Mouse (Mus musculus): ENCODE data around the gene Cercam. TPM values are rescaled to one million over a fixed set of nuclear protein-coding genes. Genes with fewer than 3 reads are reported as not detected.

Cercam gene
- polyA plus RNA-seq, 1 experiment = 25.9 TPM

DNA sequence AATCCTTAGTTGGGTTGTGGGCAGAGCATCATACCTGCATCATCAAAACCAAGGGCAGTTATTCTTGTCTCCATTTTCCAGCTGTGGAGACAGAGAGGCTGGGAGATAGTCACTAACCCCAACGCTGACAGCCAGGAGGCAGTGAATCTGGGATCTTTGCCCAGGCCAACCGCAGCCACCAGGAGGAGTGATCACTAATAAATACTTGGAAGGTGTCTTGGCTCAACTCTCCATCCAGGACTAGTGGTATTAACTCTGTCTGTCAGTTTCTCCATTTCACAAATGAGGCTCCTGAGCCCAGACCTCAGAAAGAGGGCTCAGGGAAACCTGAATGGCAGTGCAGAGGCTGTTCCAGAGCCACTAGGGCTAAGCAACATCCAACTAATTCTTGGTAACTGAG, 11.6 kb upstream of the Cercam start:
- Histone ChIP-seq H3K27ac (ENCODE audit: insufficient read depth, low read length) (no peak overlapping the region), H3K36me3 (ENCODE audit: control insufficient read depth, insufficient read depth, low read length, poor library complexity, severe bottlenecking) (no peaks in the 10 kb centered on the region), H3K27me3 (ENCODE audit: control insufficient read depth, insufficient read depth, low read length, poor library complexity, severe bottlenecking) (no peaks in the 10 kb centered on the region), H3K9ac (ENCODE audit: low read depth, poor library complexity, severe bottlenecking) (no peak overlapping the region), H3K9me3 (replicated peaks; ENCODE audit: control insufficient read depth, insufficient read depth, low read length, poor library complexity, severe bottlenecking) (no peaks in the 10 kb centered on the region), H3K4me3 (ENCODE audit: low read depth, low read length) (no peak overlapping the region), H3K4me1 (ENCODE audit: control insufficient read depth, insufficient read depth, low read length) (no peaks in the 10 kb centered on the region)
- TF ChIP-seq EP300 (IDR thresholded peaks at IDR 0.05; ENCODE audit: insufficient read depth, low read depth, low read length) = no peak
- TF ChIP-seq POLR2A (IDR thresholded peaks at IDR 0.05; ENCODE audit: insufficient read depth, low read length) = no peak
- no peak for TF ChIP-seq CTCF (IDR thresholded peaks at IDR 0.05; ENCODE audit: low read depth, low read length)

DNA sequence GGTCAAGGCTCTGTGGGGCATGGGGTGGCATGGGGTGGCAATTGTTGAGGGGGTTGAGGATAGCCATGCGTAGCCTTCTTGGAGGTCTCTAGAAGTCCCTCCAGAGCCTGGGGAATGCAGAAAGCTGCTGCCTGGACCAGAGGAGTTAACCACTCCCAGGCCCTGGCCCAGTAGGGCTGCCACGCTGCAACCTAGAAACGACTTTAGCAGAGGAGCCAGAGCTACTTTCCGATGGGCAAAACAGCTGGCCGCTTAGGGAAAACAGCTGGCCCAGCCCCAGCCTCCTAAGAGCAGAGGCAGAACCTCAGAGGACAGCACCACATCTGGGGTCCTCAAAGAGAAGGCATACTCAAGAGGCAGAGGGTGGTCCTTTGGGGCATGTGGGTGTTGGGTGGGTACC, 11.0 kb upstream of the Cercam start:
- Histone ChIP-seq H3K9me3 (replicated peaks; ENCODE audit: control insufficient read depth, insufficient read depth, low read length, poor library complexity, severe bottlenecking) (no peaks in the 10 kb centered on the region), H3K27me3 (ENCODE audit: control insufficient read depth, insufficient read depth, low read length, poor library complexity, severe bottlenecking) (no peaks in the 10 kb centered on the region), H3K36me3 (ENCODE audit: control insufficient read depth, insufficient read depth, low read length, poor library complexity, severe bottlenecking) (no peaks in the 10 kb centered on the region), H3K4me1 (ENCODE audit: control insufficient read depth, insufficient read depth, low read length) (no peaks in the 10 kb centered on the region), H3K4me3 (ENCODE audit: low read depth, low read length) (no peak overlapping the region), H3K9ac (ENCODE audit: low read depth, poor library complexity, severe bottlenecking) (no peak overlapping the region), H3K27ac (ENCODE audit: insufficient read depth, low read length) (no peak overlapping the region)
- TF ChIP-seq CTCF (IDR thresholded peaks at IDR 0.05; ENCODE audit: low read depth, low read length) = no peak
- TF ChIP-seq EP300 (IDR thresholded peaks at IDR 0.05; ENCODE audit: insufficient read depth, low read depth, low read length) = no peak
- no peak for TF ChIP-seq POLR2A (IDR thresholded peaks at IDR 0.05; ENCODE audit: insufficient read depth, low read length)

- Histone ChIP-seq H3K4me3 (ENCODE audit: low read depth, low read length) (no peak overlapping the region), H3K4me1 (ENCODE audit: control insufficient read depth, insufficient read depth, low read length) (no peaks in the 10 kb centered on the region), H3K36me3 (ENCODE audit: control insufficient read depth, insufficient read depth, low read length, poor library complexity, severe bottlenecking) (no peaks in the 10 kb centered on the region), H3K27ac (ENCODE audit: insufficient read depth, low read length) (no peak overlapping the region), H3K9ac (ENCODE audit: low read depth, poor library complexity, severe bottlenecking) (no peak overlapping the region), H3K27me3 (ENCODE audit: control insufficient read depth, insufficient read depth, low read length, poor library complexity, severe bottlenecking) (no peaks in the 10 kb centered on the region), H3K9me3 (replicated peaks; ENCODE audit: control insufficient read depth, insufficient read depth, low read length, poor library complexity, severe bottlenecking) (no peaks in the 10 kb centered on the region)
- TF ChIP-seq CTCF (IDR thresholded peaks at IDR 0.05; ENCODE audit: low read depth, low read length) (peak; percentile 90), POLR2A (IDR thresholded peaks at IDR 0.05; ENCODE audit: insufficient read depth, low read length) (no peak), EP300 (IDR thresholded peaks at IDR 0.05; ENCODE audit: insufficient read depth, low read depth, low read length) (no peak)
These were observed 10.1 kb upstream of the Cercam start for GRCm38 (mm10) chr2:29858748-29859473.

- Histone ChIP-seq H3K27me3 (ENCODE audit: control insufficient read depth, insufficient read depth, low read length, poor library complexity, severe bottlenecking) (no peaks in the 10 kb centered on the region), H3K27ac (ENCODE audit: insufficient read depth, low read length) (no peak overlapping the region), H3K4me3 (ENCODE audit: low read depth, low read length) (no peak overlapping the region), H3K4me1 (ENCODE audit: control insufficient read depth, insufficient read depth, low read length) (no peaks in the 10 kb centered on the region), H3K9ac (ENCODE audit: low read depth, poor library complexity, severe bottlenecking) (no peak overlapping the region), H3K36me3 (ENCODE audit: control insufficient read depth, insufficient read depth, low read length, poor library complexity, severe bottlenecking) (no peaks in the 10 kb centered on the region), H3K9me3 (replicated peaks; ENCODE audit: control insufficient read depth, insufficient read depth, low read length, poor library complexity, severe bottlenecking) (no peaks in the 10 kb centered on the region)
- TF ChIP-seq EP300 (IDR thresholded peaks at IDR 0.05; ENCODE audit: insufficient read depth, low read depth, low read length) (no peak), CTCF (IDR thresholded peaks at IDR 0.05; ENCODE audit: low read depth, low read length) (no peak), POLR2A (IDR thresholded peaks at IDR 0.05; ENCODE audit: insufficient read depth, low read length) (no peak)
These were observed 3.8 kb upstream of the Cercam start for GRCm38 (mm10) chr2:29865125-29865524.

DNA sequence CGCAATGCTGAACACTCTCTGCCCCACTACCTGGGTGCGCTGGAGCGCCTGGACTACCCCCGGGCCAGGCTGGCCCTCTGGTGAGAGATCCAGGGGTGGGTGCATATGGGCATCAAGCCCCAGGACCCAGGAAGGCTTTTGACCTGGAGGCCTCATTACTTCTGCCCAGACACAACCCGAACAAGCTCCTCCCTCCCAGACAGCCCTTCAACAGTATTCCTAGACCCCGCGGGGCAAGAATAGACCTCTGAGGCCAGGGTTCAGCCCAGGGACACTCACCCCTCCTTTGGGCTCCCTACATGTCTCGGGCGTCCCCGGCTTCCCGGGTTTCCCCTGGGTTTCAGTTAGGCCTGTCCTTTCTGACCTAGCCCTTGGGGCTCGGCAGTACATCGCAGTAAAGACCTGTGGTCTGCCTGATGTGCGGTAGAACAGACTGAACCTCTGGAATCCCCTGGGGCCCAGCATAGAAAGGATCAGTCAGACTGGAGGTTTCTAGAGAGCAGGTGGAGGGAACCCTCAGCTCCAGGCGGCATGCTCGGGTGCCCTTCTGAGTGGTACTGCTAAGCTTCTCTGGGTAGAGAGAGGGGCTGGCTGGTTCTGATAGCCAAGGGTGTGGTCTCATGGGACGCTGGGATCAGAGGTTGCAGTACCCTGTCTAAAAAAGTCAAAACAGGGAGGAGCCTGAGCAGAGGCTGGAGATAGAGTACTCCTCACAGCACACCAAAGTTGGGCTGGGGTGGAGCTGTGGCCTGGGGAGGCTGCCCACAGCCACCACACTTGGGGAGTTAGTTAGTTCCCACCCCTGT, 885 bp downstream of the Cercam start:
- TF ChIP-seq CTCF (IDR thresholded peaks at IDR 0.05; ENCODE audit: low read depth, low read length) (no peak), POLR2A (IDR thresholded peaks at IDR 0.05; ENCODE audit: insufficient read depth, low read length) (no peak), EP300 (IDR thresholded peaks at IDR 0.05; ENCODE audit: insufficient read depth, low read depth, low read length) (no peak)
- Histone ChIP-seq H3K27ac (ENCODE audit: insufficient read depth, low read length) (no peak overlapping the region), H3K9me3 (replicated peaks; ENCODE audit: control insufficient read depth, insufficient read depth, low read length, poor library complexity, severe bottlenecking) (no peaks in the 10 kb centered on the region), H3K36me3 (ENCODE audit: control insufficient read depth, insufficient read depth, low read length, poor library complexity, severe bottlenecking) (no peaks in the 10 kb centered on the region), H3K9ac (ENCODE audit: low read depth, poor library complexity, severe bottlenecking) (peak overlapping the region; percentile 69), H3K27me3 (ENCODE audit: control insufficient read depth, insufficient read depth, low read length, poor library complexity, severe bottlenecking) (no peaks in the 10 kb centered on the region), H3K4me1 (ENCODE audit: control insufficient read depth, insufficient read depth, low read length) (peaks cover 2% of the 10 kb centered on the region), H3K4me3 (ENCODE audit: low read depth, low read length) (peak overlapping the region; percentile 87)

Data from ES-Bruce4 (cell line).